Mouse (Mus musculus) layer of hippocampus, postnatal 25 days (tissue): ENCODE measurements around the gene Nudt15. TPM values are rescaled to one million over a fixed set of nuclear protein-coding genes. Genes with fewer than 3 reads are reported as not detected.
"Not testable (repeated sequence)": the region's sequence is repeated elsewhere in the genome, so short reads cannot be mapped to it uniquely, and the experiment has no call there.

ENCODE experiments used
- DNase-seq, 2 experiments: peaks; one replicate each; pipeline ENCODE4 v3.0.0; 2022; ENCODE audit warnings: mixed read lengths in 2 of 2, low spot score in 1 of 2; ENCODE audit errors: extremely low spot score in 1 of 2
- total RNA-seq, 2 experiments: library from RNA; stranded (reverse); gene quantifications; 2 replicates each; pipeline ENCODE4 v1.2.3; 2021

Nudt15 gene
- total RNA-seq = 1 to 10 TPM; 5.7 to 5.8 TPM

DNA sequence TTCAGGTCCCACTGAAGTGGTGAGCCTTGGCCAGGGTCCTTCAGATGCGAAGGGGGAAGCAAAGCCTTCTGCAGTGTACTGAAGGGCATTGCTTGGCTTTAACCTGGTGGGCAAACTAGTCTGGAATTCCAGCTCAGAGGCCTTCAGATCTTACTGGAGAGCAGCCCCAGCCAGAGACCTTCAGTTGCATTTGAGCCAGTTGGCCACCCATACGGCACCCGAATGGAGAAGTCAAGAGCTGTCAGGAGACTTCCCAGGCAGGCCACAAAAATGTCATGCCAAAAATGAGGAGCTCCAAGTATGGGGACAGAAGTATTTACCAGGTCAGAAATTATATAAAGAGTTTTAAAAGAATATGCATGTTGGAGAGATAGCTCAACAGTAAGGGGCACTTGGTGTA lies at the start of gene Nudt15:
Gene Nudt15 (minus strand): TSS at position 192 of the 400 bp plus-strand sequence.
- DNase-seq = no peak

DNA sequence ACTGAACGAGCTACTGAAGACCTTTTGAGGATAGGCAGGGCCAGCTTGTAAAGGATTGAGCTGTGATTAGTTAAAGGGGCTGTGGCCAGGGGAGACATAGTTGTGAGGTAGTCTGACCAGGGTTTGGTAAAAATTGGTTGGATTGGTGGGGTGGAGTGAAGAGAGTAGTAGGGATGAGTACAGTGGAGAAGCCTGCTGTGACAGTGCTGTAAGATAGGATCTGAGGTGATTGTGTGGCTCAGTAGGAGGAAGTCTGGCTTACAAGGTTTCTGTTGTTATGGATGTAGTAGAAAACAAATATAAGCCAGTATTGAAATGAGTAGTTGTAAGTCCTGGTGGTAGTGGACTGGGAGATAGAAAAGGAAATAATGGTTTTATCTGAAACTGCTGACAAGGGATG lies 44.1 kb upstream of the Nudt15 start:
- DNase-seq = no peak

DNA sequence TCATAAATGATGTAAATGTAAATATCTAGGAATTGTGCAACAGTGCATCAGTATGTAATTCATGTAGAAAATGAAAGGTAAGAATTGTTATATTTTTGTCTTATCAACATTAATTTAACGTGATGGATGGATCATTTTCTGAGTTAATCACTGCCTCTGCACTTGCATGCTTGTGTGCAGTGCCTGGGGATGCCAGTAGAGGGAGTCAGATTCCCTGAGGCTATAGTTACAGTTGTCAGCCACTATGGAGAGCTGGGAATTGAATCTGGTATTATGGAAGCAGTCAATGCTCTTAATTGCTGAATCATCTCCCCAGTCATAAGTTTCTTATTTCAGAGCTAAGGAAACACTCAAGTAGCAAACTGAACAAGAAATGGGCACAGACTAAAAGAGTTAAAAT lies 40.0 kb upstream of the Nudt15 start:
- DNase-seq = no peak

DNA sequence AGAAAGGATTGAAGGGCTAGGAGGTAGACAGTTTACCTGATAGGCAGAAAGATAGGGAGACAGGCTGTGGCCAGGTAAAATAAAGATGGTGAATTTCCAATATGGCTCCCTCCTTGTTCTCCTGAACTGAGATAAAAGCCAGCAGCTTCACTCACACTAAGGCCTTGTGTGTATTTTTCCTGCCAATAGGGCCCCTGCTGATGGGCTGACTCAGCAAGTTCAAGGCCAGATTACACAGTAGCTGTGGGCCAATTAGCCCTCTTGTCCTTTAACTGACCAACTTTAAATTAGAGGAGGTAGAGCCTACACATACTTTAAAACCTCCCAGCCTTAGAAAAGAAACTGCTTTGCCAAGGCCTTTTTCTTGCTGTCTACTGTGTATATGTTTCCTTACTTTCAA lies 28.3 kb upstream of the Nudt15 start:
- DNase-seq = no peak

DNA sequence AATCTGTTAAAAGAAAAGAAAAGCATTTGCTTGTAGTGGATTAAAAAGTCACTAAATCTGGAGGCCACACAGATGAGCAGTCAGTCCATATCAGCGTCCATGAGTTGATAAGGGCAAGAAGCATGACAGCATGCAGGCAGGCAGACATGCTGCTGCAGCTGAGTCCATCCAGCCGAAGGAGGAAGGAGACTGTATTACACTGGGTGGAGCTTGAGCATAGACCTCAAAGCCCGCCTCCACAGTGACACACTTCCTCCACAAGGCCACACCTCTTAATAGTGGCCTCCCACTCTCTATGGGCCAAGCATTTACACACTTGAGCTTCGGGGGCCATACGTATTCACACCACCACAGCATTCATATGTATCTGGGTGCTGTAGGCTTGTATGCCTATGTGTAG lies 26.0 kb upstream of the Nudt15 start:
- DNase-seq = no peak

DNA sequence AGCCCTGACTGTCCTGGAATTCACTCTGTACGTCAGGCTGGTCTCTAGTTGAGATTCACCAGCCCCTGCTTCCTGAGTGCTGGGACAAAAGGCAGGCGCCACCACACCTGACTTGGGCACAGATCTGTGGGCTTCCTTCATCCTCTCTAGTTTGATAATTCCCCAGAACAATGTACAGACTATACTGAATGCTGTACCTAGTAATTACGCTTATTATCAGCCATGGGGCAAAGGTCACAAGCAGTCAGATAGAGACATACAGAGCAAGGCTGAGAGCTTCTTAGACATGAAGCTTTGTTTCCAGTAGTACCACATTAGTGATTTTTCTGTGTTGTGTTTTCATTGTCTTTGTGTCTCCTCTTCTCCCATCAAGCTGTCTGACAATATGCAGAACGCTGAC lies 23.1 kb upstream of the Nudt15 start:
- DNase-seq = no peak

DNA sequence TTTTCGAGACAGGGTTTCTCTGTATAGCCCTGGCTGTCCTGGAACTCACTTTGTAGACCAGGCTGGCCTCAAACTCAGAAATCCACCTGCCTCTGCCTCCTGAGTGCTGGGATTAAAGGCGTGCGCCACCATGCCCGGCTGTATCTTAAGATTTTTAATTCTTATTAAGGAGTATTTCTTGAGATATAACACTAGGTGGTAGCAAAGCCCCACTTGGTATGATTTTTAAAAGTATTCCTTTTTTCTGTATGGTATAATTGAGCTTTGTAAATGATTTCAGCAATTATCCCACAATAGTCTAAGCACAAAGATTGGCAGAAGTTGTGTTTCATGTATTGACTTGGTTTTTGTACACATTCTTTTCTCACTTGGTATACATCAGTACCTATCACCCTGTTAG lies 21.8 kb upstream of the Nudt15 start:
- DNase-seq = not testable (repeated sequence)

DNA sequence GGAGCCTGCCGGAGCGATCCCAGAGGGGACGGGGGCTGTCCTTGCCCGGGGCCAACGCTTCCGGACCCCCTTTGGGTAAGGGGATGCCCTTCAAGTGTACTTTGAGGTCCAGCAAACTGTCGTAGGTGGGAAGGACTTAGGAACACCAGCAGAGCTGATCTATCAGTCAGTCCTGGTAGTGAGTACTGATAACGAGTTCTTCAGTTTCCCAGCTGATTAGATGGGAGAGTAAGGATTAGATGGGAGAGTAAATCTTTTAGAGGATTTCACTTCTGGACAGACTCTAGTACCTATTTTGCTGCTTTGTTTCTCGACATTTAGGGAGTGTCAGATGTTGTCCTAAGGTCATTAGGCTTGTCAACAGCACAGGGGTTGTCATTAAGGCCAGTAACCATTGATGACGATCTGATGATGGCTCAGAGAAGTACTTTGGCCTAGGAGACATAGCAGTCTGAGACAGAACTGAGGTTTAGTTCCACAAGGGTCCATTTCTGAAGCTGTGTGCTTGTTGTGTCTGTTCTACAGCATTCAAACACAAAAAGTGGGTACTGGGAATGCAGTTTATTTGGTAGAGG lies 5.2 kb upstream of the Nudt15 start:
- peak in 1 of 2 experiments; percentile 11 for DNase-seq

DNA sequence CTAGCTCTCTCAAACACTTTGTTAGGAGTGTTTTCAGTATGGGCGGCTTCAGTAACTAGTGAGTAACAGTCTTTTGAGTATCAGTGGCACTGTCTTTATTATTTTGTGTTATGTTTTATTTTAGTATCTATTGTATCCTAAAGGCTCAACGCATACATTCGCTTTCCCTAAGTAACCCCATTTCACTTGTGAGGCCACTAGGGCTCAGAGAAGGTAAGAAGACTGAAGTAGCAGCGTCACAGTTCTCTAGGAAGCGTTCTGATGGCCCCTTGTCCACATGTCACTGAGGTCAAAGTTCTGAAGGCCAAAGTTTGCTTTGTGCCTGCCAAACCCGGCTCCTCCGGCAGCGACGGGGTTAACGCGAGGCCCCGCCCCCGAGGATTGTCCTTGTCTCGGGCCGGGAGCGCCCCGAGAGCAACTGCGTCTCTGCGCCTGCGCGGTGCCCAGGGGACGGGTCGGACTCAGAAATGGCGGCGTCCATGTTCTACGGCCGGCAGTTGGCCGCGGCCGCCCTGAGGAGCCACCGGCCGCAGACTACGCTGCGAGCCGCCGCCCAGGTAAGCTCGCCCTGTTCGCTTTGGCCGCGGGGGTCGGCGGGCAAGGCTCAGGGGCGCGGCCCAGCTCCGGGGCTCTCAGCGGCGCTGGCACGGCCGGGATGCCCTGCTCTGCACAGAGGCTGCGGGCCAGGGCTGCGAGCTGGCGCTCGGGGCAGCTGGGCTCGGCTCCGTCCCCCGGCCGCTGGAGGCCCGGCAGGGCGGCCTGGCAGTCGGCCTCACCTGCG lies 4.5 kb upstream of the Nudt15 start:
- DNase-seq = peak; percentile 89 to 96

DNA sequence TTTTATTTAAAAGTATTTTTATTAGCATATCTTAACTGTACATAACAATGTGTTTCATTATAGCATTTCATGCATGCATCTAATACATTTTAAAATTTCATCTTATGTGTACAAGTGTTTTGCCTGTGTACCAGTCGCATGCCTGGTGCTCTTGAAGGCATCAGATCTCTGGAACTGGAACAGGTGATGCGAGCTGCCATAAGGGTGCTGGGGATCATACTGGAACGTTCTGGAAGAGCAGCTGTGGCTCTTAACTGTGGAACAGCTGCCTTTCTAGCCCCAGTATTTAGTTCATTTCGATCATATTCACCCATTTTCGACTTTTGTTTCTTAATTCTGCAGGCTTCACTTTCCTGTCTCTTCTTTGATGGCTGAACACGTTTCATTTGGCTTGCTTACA lies 3.1 kb upstream of the Nudt15 start:
- no peak for DNase-seq

DNA sequence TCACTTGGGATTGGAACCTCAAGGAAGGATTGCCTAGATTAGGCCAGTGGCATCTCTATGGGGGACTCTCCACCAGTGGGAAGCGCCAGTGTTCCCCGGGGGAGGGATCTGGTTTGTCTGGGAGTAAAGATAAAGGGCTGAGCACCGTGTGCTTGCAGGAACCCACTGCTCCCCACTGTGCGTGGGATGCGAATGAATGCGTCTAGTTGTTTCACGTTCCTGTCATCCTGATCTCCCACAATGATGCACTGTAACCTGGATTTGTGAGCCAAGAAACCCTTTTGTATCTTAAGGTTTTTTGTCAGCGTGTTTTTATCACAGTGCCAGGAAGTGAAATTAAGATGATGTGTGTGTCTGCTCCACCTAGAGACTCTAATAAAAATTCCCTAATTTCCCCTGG lies 2.7 kb upstream of the Nudt15 start:
- DNase-seq = no peak

DNA sequence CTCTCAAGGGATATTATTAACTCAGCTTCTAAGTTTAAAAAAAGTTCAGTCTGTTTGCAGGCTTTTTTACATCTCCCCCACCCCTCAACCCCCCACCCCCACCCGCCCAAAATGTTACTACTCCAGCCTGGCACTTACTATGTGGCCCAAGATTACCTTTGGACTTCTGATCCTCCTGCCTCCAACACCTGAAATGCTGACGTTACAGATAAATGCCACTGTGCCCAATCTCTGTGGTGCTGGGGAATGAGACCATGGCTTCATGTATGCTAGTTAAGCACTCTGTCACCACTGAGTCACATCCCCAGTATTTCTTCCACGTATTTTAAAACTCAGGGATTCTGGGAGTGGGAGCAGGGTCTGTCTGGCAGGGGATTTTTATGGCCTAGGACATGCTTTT lies 2.2 kb upstream of the Nudt15 start:
- DNase-seq = no peak

DNA sequence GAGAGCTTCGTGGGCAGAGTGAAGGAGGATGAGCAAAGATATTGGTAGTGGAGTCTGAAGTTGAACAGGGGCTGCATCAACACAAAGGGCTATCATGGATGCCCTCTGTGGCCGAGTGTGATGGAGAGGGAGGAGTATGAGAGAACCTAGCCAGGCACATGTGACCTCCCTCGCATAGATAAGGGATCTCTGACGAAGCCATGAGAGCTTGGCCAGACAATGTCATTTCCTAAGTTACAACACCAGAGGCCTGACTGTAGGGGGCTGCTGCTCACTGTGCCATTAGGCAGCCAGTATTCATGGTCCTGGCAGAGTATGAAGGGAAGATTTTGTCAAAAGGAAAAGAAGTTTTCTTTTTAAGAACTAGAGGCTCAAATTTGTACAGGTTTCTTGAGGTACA lies 1.0 kb downstream of the Nudt15 start:
- no peak for DNase-seq

DNA sequence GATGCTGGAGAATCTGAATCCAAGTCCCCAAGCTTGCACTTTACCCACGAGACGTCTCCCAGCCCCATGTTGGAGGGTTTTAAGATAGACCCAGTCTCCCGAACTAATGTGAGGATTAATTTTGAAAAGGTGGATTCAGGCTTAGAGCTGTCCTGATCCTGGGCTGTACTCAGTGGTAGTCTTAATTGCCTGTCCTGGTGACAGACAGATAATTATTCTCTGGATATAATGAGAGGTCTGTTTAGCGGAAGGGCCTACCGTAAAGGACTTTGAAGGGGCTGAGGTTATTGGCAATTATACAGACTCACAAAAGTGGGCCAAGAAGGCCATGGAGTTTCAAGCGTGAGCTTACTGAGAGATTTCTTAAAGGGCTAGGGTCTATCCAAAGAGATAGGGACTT lies 4.3 kb downstream of the Nudt15 start:
- DNase-seq = no peak

DNA sequence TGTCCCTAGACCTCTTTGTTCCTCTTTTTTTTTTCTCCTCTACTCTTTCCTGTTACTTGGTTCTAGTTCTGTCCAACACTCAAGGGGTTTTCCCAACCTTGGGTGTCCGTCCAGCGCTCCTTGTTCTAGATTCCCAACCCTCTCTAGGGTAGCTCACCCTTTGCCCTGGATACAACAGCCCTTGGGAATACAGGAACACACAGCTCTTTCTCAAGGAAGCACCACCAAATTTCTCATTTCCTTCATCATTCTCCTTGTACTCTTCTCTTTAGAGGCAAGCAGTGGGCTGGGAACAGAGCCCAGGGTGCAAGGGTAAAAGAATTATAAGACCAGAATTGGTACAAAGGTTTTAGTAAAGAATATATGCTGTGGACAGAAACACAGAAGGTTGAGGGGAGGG lies 12.4 kb downstream of the Nudt15 start:
- no peak for DNase-seq

DNA sequence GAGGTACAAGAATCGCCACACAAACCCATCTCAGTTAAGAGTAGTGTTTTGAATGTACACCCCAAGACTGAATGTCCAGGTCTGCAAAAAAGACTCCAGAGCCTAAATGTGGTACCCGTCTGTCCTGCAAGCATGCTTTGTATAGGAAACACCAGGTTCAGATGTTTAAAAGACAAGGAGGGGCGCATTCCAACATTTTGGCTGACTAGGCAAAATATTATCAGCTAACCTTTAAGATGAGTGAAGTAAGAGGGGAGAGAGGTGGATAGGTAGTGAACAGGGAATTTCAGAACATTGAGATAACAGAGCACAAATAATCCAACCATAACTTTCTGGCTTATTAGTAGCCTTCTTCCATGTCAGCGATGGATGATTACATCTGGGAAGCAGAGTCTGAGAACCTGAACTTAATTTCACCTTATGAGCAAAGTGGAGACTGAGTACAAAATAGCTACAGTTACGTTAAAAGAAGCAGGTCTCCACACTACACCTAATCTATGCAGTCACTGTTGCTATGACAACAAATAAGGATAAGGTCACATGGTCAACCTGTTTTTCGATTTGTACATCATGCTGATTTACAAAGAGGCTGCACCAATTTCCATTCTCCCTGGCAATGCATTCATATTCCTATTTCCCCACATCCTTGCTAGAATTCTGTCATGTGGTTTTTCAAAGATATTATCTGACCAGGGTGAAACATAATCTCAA lies 14.1 kb downstream of the Nudt15 start:
- DNase-seq = no peak

DNA sequence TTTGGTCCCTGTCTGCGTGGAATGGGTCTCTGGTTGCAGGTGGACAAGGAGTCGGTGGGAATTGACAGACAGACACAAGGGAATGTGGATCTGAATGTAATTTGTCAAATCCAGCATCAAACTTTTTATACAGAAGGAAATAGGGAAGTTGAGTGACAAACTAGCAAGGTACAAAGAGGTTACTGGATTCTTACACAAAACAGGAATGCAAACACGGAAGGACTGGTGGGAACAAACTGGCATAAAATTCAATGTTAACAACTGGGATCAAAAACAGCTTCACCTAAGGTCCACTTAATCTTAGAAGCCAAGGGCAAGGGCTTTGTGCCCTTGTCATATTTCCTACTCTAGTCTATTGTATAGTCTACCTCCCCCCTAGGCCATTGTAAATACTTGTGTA lies 19.4 kb downstream of the Nudt15 start:
- DNase-seq = not testable (repeated sequence)

DNA sequence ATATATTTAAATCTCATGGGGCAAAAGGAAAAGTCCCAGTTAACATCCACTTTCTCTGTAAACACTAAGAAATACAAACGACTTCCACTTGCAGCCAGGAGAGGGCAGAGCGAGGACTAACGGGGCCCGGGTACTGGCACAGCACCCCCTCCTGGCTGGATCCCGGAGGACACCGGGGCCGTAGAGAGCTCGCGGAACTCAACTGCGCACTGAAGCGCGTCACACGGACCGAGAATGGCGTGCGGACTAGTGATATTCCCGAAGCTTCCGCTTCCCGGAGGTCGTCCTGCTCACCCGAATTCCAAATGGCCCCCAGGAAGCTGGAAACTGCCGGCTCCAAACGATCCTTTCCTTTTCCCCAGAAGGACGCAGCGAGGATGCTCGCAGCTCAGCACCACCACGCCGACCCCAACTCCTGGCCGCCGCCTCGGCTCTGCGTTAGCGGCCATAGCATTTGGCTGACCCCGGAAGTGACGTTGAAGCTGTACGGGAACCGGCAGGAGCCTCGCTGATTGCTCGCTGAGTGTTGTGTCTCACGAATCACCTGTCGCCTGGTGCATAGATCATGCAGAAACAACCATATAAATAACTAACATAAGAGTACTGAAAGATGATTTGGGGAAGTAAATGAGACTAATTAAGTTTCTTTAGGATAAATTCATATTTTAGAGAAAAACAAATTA lies 23.1 kb downstream of the Nudt15 start, which contains the start of gene Sucla2:
Gene Sucla2 (plus strand): TSS at position 554 of the 683 bp plus-strand sequence.
- DNase-seq = peak; percentile 95 to 96

DNA sequence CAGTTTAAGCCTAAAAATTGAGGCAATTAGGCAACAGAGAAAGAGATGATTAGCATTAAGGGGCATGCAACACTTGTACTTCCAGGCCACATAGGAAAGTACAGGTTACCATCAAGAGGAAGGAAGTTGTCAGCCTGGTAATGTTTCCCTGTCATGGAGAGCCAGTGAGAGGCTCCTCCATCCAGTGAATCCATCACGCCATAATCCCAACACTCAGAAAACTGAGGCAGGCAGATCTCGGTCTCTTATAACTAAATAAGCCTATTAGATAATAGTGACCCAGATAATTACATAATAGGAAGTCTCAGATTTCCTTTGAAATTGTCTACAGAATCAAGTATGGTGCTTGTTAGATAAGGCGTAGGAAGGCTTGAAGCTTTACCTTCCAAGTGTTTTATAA lies 23.9 kb downstream of the Nudt15 start:
- no peak for DNase-seq

DNA sequence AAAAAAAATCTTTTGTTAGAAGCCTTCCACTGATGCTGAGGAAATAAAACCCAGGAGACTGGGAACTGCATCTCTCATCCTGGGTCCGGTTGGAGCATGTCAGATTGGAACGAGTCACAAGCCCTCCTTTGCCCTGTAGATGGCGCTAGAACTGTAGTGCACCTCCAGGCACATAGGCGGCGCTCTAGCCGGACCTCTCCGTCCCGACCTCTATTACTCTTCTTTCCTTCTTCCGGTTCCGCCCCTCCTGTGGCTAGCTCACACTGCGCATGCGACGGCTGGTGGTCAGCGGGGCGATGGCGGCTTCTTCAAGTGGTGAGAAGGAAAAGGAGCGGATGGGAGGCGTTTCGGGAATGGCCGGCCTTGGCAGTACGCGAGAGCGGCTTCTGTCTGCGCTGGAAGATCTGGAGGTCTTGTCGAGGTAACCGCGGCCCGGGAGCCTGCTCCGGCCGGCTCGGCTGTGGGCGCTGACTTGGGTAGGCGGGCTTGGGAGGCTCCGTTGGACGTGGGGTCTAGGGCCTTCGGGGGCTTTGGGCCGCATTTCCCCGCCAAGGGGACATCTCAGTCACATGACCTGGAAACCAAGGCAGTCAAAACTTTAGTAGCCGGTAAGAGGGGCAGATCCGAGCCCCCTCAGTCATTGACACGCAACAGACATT lies 38.1 kb downstream of the Nudt15 start, which contains the start of gene Med4:
Gene Med4 (plus strand): TSS at position 261 of the 659 bp plus-strand sequence.
- DNase-seq = peak; percentile 98
